Mouse (Mus musculus): ENCODE results near the gene Lipc. TPM values are rescaled to one million over a fixed set of nuclear protein-coding genes. Genes with fewer than 3 reads are reported as not detected.

Gene Lipc
- polyA plus RNA-seq, 1 experiment from 2014 or later: not detected

DNA sequence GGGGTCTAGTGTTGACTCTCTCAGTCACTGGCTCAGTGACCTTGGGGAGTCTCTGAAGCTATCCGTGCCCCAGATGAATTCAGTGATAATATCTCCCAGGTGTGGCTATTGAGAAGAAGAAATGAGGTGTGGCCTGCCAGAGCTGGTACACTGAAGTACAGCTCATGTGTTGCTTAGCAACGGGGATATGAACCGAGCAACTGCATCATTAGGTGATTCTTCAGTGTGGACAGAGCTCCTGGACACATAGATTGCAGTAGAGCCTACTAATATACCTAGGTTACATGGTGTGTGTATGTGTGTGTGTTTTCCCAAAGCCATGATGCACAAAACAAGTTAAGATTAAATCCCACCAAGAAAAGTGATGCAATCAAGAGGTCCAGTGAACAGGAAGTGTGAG lies 100.5 kb downstream of the Lipc start:
- no peaks in the 10 kb centered on the region for H3K27me3 ChIP-seq (ENCODE audit: control insufficient read depth, insufficient read depth, low read length)
- H3K4me1 ChIP-seq (replicated peaks; ENCODE audit: control insufficient read depth, insufficient read depth, low read length): no peaks in the 10 kb centered on the region
- ATAC-seq (ENCODE audit: low FRiP score): no peak
- no peaks in the 10 kb centered on the region for H3K36me3 ChIP-seq (ENCODE audit: control insufficient read depth, insufficient read depth, low read length)
- H3K9ac ChIP-seq (ENCODE audit: low read depth, low read length): no peak overlapping the region
- 76% methylated on average over 3 of the region's 3 CpGs for WGBS
- no peak overlapping the region for H3K4me3 ChIP-seq (ENCODE audit: low read depth, low read length)
- DNase-seq (ENCODE audit: low spot score): no peak
- H3K27ac ChIP-seq (ENCODE audit: low read depth, low read length): no peak overlapping the region
- no peak overlapping the region for H3K4me2 ChIP-seq (replicated peaks; ENCODE audit: low read depth, low read length)
- no peaks in the 10 kb centered on the region for H3K9me3 ChIP-seq (ENCODE audit: control insufficient read depth, low read length)

GRCm38 (mm10) chr9:70848135-70848770 lies 103.8 kb downstream of the Lipc start:
- WGBS: 60% methylated on average over 10 of the region's 10 CpGs
- Histone ChIP-seq H3K4me3 (ENCODE audit: low read depth, low read length) (no peak overlapping the region), H3K9ac (ENCODE audit: low read depth, low read length) (no peak overlapping the region), H3K27me3 (ENCODE audit: control insufficient read depth, insufficient read depth, low read length) (no peaks in the 10 kb centered on the region), H3K36me3 (ENCODE audit: control insufficient read depth, insufficient read depth, low read length) (no peaks in the 10 kb centered on the region), H3K4me1 (replicated peaks; ENCODE audit: control insufficient read depth, insufficient read depth, low read length) (no peaks in the 10 kb centered on the region), H3K4me2 (replicated peaks; ENCODE audit: low read depth, low read length) (no peak overlapping the region), H3K9me3 (ENCODE audit: control insufficient read depth, low read length) (no peaks in the 10 kb centered on the region), H3K27ac (ENCODE audit: low read depth, low read length) (no peak overlapping the region)
- no peak for ATAC-seq (ENCODE audit: low FRiP score)
- no peak for DNase-seq (ENCODE audit: low spot score)

GRCm38 (mm10) chr9:70847627-70848051 lies 104.4 kb downstream of the Lipc start:
- Histone ChIP-seq H3K36me3 (ENCODE audit: control insufficient read depth, insufficient read depth, low read length) (no peaks in the 10 kb centered on the region), H3K9me3 (ENCODE audit: control insufficient read depth, low read length) (no peaks in the 10 kb centered on the region), H3K27ac (ENCODE audit: low read depth, low read length) (no peak overlapping the region), H3K9ac (ENCODE audit: low read depth, low read length) (no peak overlapping the region), H3K27me3 (ENCODE audit: control insufficient read depth, insufficient read depth, low read length) (no peaks in the 10 kb centered on the region), H3K4me2 (replicated peaks; ENCODE audit: low read depth, low read length) (no peak overlapping the region), H3K4me1 (replicated peaks; ENCODE audit: control insufficient read depth, insufficient read depth, low read length) (no peaks in the 10 kb centered on the region), H3K4me3 (ENCODE audit: low read depth, low read length) (no peak overlapping the region)
- WGBS: 41% methylated on average over 8 of the region's 8 CpGs
- no peak for ATAC-seq (ENCODE audit: low FRiP score)
- peak; percentile 10 for DNase-seq (ENCODE audit: low spot score)

DNA sequence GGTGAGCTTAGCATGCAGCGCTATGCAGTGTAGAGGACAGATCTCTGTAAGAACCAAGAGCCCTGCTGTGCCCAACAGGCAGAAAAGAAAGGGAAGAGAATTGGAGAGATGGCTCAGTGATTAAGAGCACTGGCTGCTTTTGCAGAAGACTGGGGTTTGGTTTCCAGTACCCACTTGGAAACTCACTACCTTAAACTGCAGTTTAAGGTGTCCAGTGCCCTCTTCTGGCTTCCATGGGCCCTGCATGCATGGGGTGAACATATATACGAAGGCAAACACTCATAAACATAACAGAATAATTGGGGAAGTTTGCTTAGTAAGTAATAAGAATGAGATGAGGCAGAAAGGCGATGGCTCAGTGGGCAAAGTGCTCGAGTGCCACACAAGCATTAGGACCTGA lies 108.8 kb downstream of the Lipc start:
- ATAC-seq (ENCODE audit: low FRiP score) (no peak), DNase-seq (ENCODE audit: low spot score) (no peak)
- no peak overlapping the region for H3K4me3 ChIP-seq (ENCODE audit: low read depth, low read length)
- H3K9me3 ChIP-seq (ENCODE audit: control insufficient read depth, low read length): no peaks in the 10 kb centered on the region
- H3K4me2 ChIP-seq (replicated peaks; ENCODE audit: low read depth, low read length): no peak overlapping the region
- no peak overlapping the region for H3K9ac ChIP-seq (ENCODE audit: low read depth, low read length)
- no peaks in the 10 kb centered on the region for H3K36me3 ChIP-seq (ENCODE audit: control insufficient read depth, insufficient read depth, low read length)
- WGBS: 93% methylated on average over 4 of the region's 4 CpGs
- H3K4me1 ChIP-seq (replicated peaks; ENCODE audit: control insufficient read depth, insufficient read depth, low read length): no peaks in the 10 kb centered on the region
- H3K27me3 ChIP-seq (ENCODE audit: control insufficient read depth, insufficient read depth, low read length): no peaks in the 10 kb centered on the region
- H3K27ac ChIP-seq (ENCODE audit: low read depth, low read length): no peak overlapping the region

DNA sequence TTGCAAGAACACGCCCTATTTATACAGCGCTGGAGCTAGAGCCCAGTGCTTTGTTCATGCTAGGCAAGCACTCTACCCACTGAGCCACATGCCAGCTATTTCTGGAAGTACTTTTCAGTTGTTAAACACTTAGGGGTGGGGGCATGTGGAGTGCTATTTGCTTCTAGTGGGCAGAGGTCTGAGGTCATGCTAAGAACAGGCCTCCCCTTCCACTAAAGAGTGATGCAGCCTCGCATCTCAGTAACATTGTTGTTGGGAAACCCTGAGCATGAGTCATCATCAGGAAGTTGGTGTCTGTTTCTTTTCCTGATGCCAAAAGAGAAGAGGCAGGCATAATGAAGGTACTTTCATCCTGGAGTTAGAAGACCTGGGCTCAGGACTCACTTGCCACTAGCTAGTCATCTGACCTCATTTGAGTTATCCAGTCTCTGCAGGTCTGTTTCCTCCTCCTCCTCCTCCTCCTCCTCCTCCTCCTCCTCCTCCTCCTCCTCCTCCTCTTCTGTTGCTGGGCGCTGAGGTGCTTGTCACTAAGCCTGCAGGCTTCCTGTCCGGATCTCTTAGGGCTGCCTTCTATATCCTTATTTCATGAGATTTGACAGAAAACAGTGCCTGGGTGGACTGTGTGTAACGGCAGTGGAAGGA lies 109.6 kb downstream of the Lipc start:
- H3K9me3 ChIP-seq (ENCODE audit: control insufficient read depth, low read length): no peaks in the 10 kb centered on the region
- 90% methylated on average over 5 of the region's 6 CpGs for WGBS
- no peaks in the 10 kb centered on the region for H3K4me1 ChIP-seq (replicated peaks; ENCODE audit: control insufficient read depth, insufficient read depth, low read length)

GRCm38 (mm10) chr9:70841426-70842215 lies 110.4 kb downstream of the Lipc start:
- 86% methylated on average over 8 of the region's 8 CpGs for WGBS

More for the DNA sequence above, 109.6 kb downstream of the Lipc start:
- Histone ChIP-seq H3K4me3 (ENCODE audit: low read depth, low read length) (no peak overlapping the region), H3K27me3 (ENCODE audit: control insufficient read depth, insufficient read depth, low read length) (no peaks in the 10 kb centered on the region), H3K27ac (ENCODE audit: low read depth, low read length) (no peak overlapping the region), H3K9ac (ENCODE audit: low read depth, low read length) (no peak overlapping the region), H3K36me3 (ENCODE audit: control insufficient read depth, insufficient read depth, low read length) (no peaks in the 10 kb centered on the region), H3K4me2 (replicated peaks; ENCODE audit: low read depth, low read length) (no peak overlapping the region)
- DNase-seq (ENCODE audit: low spot score): no peak
- ATAC-seq (ENCODE audit: low FRiP score): no peak

GRCm38 (mm10) chr9:70840861-70841341 lies 111.1 kb downstream of the Lipc start:
- no peak for ATAC-seq (ENCODE audit: low FRiP score)
- Histone ChIP-seq H3K4me3 (ENCODE audit: low read depth, low read length) (no peak overlapping the region), H3K9ac (ENCODE audit: low read depth, low read length) (no peak overlapping the region), H3K27ac (ENCODE audit: low read depth, low read length) (0 out of 2 replicates have a peak overlapping the region, but pooled peaks have one; percentile 13), H3K4me1 (replicated peaks; ENCODE audit: control insufficient read depth, insufficient read depth, low read length) (no peaks in the 10 kb centered on the region), H3K27me3 (ENCODE audit: control insufficient read depth, insufficient read depth, low read length) (no peaks in the 10 kb centered on the region), H3K4me2 (replicated peaks; ENCODE audit: low read depth, low read length) (no peak overlapping the region), H3K9me3 (ENCODE audit: control insufficient read depth, low read length) (no peaks in the 10 kb centered on the region), H3K36me3 (ENCODE audit: control insufficient read depth, insufficient read depth, low read length) (no peaks in the 10 kb centered on the region)
- 63% methylated on average over 6 of the region's 6 CpGs for WGBS
- DNase-seq (ENCODE audit: low spot score): no peak

More at GRCm38 (mm10) chr9:70841426-70842215, 110.4 kb downstream of the Lipc start:
- no peaks in the 10 kb centered on the region for H3K36me3 ChIP-seq (ENCODE audit: control insufficient read depth, insufficient read depth, low read length)
- H3K9ac ChIP-seq (ENCODE audit: low read depth, low read length): no peak overlapping the region
- no peak for DNase-seq (ENCODE audit: low spot score)
- ATAC-seq (ENCODE audit: low FRiP score): no peak
- H3K27me3 ChIP-seq (ENCODE audit: control insufficient read depth, insufficient read depth, low read length): no peaks in the 10 kb centered on the region
- H3K4me3 ChIP-seq (ENCODE audit: low read depth, low read length): no peak overlapping the region
- H3K4me2 ChIP-seq (replicated peaks; ENCODE audit: low read depth, low read length): no peak overlapping the region
- no peaks in the 10 kb centered on the region for H3K4me1 ChIP-seq (replicated peaks; ENCODE audit: control insufficient read depth, insufficient read depth, low read length)
- no peak overlapping the region for H3K27ac ChIP-seq (ENCODE audit: low read depth, low read length)
- no peaks in the 10 kb centered on the region for H3K9me3 ChIP-seq (ENCODE audit: control insufficient read depth, low read length)

DNA sequence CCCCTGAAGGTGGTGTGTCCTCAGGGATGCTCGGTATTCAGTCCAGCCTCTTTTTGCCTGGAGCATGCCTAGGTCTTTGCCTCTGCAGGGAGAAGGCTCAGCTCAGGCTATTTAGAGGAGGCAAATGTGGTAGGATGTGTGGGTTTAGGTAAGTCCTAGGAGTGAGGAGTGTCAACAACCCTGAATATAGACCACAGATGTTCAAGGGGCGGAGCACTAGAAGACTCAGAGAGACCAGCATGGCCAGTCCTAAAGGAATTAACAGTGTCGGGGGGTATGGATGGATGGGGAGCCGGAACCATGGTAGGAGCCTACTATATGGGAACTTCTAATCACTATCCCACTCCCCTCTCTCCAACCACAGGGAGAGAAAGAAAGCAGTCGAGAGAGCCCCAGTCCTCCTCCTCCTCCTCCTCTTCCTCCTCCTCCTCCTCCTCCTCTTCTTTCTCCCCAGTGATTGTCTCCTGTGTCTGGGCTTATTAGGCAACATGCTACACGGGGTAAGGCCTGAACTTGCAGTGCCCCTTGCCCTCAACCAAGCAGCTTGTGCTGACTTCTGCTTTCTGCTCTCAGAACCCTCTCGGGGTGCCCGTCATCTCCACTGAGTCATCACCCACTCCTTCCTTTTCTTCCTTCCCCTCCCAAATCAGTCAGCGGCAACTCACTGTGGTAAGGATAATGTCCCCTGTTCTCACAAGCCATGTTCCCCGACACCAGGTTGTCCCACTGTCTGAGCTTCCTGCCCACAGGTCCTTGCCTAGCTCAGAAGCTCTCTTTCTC lies 113.7 kb downstream of the Lipc start:
- no peak for DNase-seq (ENCODE audit: low spot score)
- Histone ChIP-seq H3K4me2 (replicated peaks; ENCODE audit: low read depth, low read length) (no peak overlapping the region), H3K27ac (ENCODE audit: low read depth, low read length) (no peak overlapping the region), H3K9me3 (ENCODE audit: control insufficient read depth, low read length) (no peaks in the 10 kb centered on the region), H3K4me3 (ENCODE audit: low read depth, low read length) (no peak overlapping the region), H3K9ac (ENCODE audit: low read depth, low read length) (no peak overlapping the region), H3K4me1 (replicated peaks; ENCODE audit: control insufficient read depth, insufficient read depth, low read length) (no peaks in the 10 kb centered on the region), H3K36me3 (ENCODE audit: control insufficient read depth, insufficient read depth, low read length) (no peaks in the 10 kb centered on the region), H3K27me3 (ENCODE audit: control insufficient read depth, insufficient read depth, low read length) (no peaks in the 10 kb centered on the region)
- ATAC-seq (ENCODE audit: low FRiP score): no peak
- WGBS: 80% methylated on average over 10 of the region's 10 CpGs
